Mouse (Mus musculus): ENCODE results near the gene Elmo1. TPM values are rescaled to one million over a fixed set of nuclear protein-coding genes. Genes with fewer than 3 reads are reported as not detected.

The Elmo1 gene
- polyA plus RNA-seq, 1 experiment from 2014 or later, result 37.1 TPM

GRCm38 (mm10) chr13:20454357-20454756 is 364.0 kb downstream of the Elmo1 start:
- H3K9ac ChIP-seq, result no peak overlapping the region
- H3K27ac ChIP-seq, result no peak overlapping the region
- no peak overlapping the region for H3K4me2 ChIP-seq
- WGBS, result 79% methylated on average over 1 of the region's 1 CpGs
- no peaks in the 10 kb centered on the region for H3K9me3 ChIP-seq
- H3K36me3 ChIP-seq, result peaks cover 11% of the 10 kb centered on the region; the same call in 1 of the 2 replicates
- H3K4me1 ChIP-seq, result no peaks in the 10 kb centered on the region
- no peaks in the 10 kb centered on the region for H3K27me3 ChIP-seq
- H3K4me3 ChIP-seq, result no peak overlapping the region
- no peak for ATAC-seq (ENCODE audit: borderline replicate concordance, extremely low read depth, low FRiP score, low TSS enrichment)

GRCm38 (mm10) chr13:20460096-20460495 is 369.7 kb downstream of the Elmo1 start:
- WGBS, result 88% methylated on average over 6 of the region's 6 CpGs
- H3K9ac ChIP-seq, result no peak overlapping the region
- no peaks in the 10 kb centered on the region for H3K27me3 ChIP-seq
- no peak for ATAC-seq (ENCODE audit: borderline replicate concordance, extremely low read depth, low FRiP score, low TSS enrichment)
- no peak overlapping the region for H3K4me2 ChIP-seq
- no peak overlapping the region for H3K4me3 ChIP-seq
- H3K27ac ChIP-seq, result no peak overlapping the region
- H3K36me3 ChIP-seq, result no peaks in the 10 kb centered on the region
- H3K4me1 ChIP-seq, result no peaks in the 10 kb centered on the region
- no peaks in the 10 kb centered on the region for H3K9me3 ChIP-seq

- 87% methylated on average over 3 of the region's 3 CpGs for WGBS
- ATAC-seq (ENCODE audit: borderline replicate concordance, extremely low read depth, low FRiP score, low TSS enrichment), result no peak
- Histone ChIP-seq H3K27me3 (no peaks in the 10 kb centered on the region), H3K36me3 (no peaks in the 10 kb centered on the region), H3K4me1 (no peaks in the 10 kb centered on the region), H3K27ac (no peak overlapping the region), H3K4me3 (no peak overlapping the region), H3K9me3 (no peaks in the 10 kb centered on the region), H3K9ac (no peak overlapping the region), H3K4me2 (no peak overlapping the region)
Observed at GRCm38 (mm10) chr13:20461616-20462015, 371.2 kb downstream of the Elmo1 start.

- no peak overlapping the region for H3K9ac ChIP-seq
- H3K4me1 ChIP-seq, result no peaks in the 10 kb centered on the region
- no peaks in the 10 kb centered on the region for H3K36me3 ChIP-seq
- H3K27ac ChIP-seq, result no peak overlapping the region
- H3K4me2 ChIP-seq, result no peak overlapping the region
- H3K4me3 ChIP-seq, result no peak overlapping the region
- no peaks in the 10 kb centered on the region for H3K27me3 ChIP-seq
- H3K9me3 ChIP-seq, result no peaks in the 10 kb centered on the region
- no peak for ATAC-seq (ENCODE audit: borderline replicate concordance, extremely low read depth, low FRiP score, low TSS enrichment)
Observed at GRCm38 (mm10) chr13:20464161-20464560, 373.8 kb downstream of the Elmo1 start.

GRCm38 (mm10) chr13:20467381-20467780 is 377.0 kb downstream of the Elmo1 start:
- Histone ChIP-seq H3K36me3 (no peaks in the 10 kb centered on the region), H3K9ac (no peak overlapping the region), H3K27ac (no peak overlapping the region), H3K9me3 (no peaks in the 10 kb centered on the region), H3K4me2 (no peak overlapping the region), H3K27me3 (no peaks in the 10 kb centered on the region), H3K4me3 (no peak overlapping the region), H3K4me1 (no peaks in the 10 kb centered on the region)
- 85% methylated on average over 1 of the region's 1 CpGs for WGBS
- ATAC-seq (ENCODE audit: borderline replicate concordance, extremely low read depth, low FRiP score, low TSS enrichment), result no peak

GRCm38 (mm10) chr13:20471732-20472131 is 381.3 kb downstream of the Elmo1 start:
- 12% methylated on average over 6 of the region's 6 CpGs for WGBS
- no peak for ATAC-seq (ENCODE audit: borderline replicate concordance, extremely low read depth, low FRiP score, low TSS enrichment)
- no peak overlapping the region for H3K4me2 ChIP-seq

GRCm38 (mm10) chr13:20472301-20472831 is 382.0 kb downstream of the Elmo1 start:
- no peak overlapping the region for H3K4me3 ChIP-seq
- no peak for ATAC-seq (ENCODE audit: borderline replicate concordance, extremely low read depth, low FRiP score, low TSS enrichment)
- no peaks in the 10 kb centered on the region for H3K4me1 ChIP-seq

More at GRCm38 (mm10) chr13:20471732-20472131, 381.3 kb downstream of the Elmo1 start:
- Histone ChIP-seq H3K9ac (no peak overlapping the region), H3K27ac (no peak overlapping the region), H3K27me3 (no peaks in the 10 kb centered on the region), H3K4me1 (no peaks in the 10 kb centered on the region), H3K9me3 (no peaks in the 10 kb centered on the region), H3K36me3 (no peaks in the 10 kb centered on the region), H3K4me3 (no peak overlapping the region)

GRCm38 (mm10) chr13:20472891-20473539 is 382.6 kb downstream of the Elmo1 start:
- WGBS, result 82% methylated on average over 15 of the region's 15 CpGs
- H3K4me1 ChIP-seq, result no peaks in the 10 kb centered on the region
- H3K27ac ChIP-seq, result no peak overlapping the region
- no peak overlapping the region for H3K4me3 ChIP-seq
- ATAC-seq (ENCODE audit: borderline replicate concordance, extremely low read depth, low FRiP score, low TSS enrichment), result no peak
- H3K4me2 ChIP-seq, result no peak overlapping the region
- H3K36me3 ChIP-seq, result no peaks in the 10 kb centered on the region
- no peaks in the 10 kb centered on the region for H3K9me3 ChIP-seq
- no peaks in the 10 kb centered on the region for H3K27me3 ChIP-seq
- H3K9ac ChIP-seq, result no peak overlapping the region

More at GRCm38 (mm10) chr13:20472301-20472831, 382.0 kb downstream of the Elmo1 start:
- WGBS, result 53% methylated on average over 10 of the region's 10 CpGs
- Histone ChIP-seq H3K27ac (no peak overlapping the region), H3K27me3 (no peaks in the 10 kb centered on the region), H3K9ac (no peak overlapping the region), H3K4me2 (no peak overlapping the region), H3K9me3 (no peaks in the 10 kb centered on the region), H3K36me3 (no peaks in the 10 kb centered on the region)

GRCm38 (mm10) chr13:20473641-20474078 is 383.3 kb downstream of the Elmo1 start:
- H3K27ac ChIP-seq, result no peak overlapping the region
- no peak for ATAC-seq (ENCODE audit: borderline replicate concordance, extremely low read depth, low FRiP score, low TSS enrichment)
- no peak overlapping the region for H3K9ac ChIP-seq

GRCm38 (mm10) chr13:20474600-20474999 is 384.2 kb downstream of the Elmo1 start:
- Histone ChIP-seq H3K36me3 (no peaks in the 10 kb centered on the region), H3K4me3 (no peak overlapping the region), H3K27ac (no peak overlapping the region), H3K4me2 (no peak overlapping the region), H3K9me3 (no peaks in the 10 kb centered on the region), H3K4me1 (no peaks in the 10 kb centered on the region), H3K9ac (no peak overlapping the region), H3K27me3 (no peaks in the 10 kb centered on the region)
- 88% methylated on average over 4 of the region's 4 CpGs for WGBS
- no peak for ATAC-seq (ENCODE audit: borderline replicate concordance, extremely low read depth, low FRiP score, low TSS enrichment)

More at GRCm38 (mm10) chr13:20473641-20474078, 383.3 kb downstream of the Elmo1 start:
- H3K4me2 ChIP-seq, result no peak overlapping the region
- H3K27me3 ChIP-seq, result no peaks in the 10 kb centered on the region
- 82% methylated on average over 7 of the region's 7 CpGs for WGBS
- no peak overlapping the region for H3K4me3 ChIP-seq
- no peaks in the 10 kb centered on the region for H3K4me1 ChIP-seq
- no peaks in the 10 kb centered on the region for H3K36me3 ChIP-seq
- no peaks in the 10 kb centered on the region for H3K9me3 ChIP-seq

- ATAC-seq (ENCODE audit: borderline replicate concordance, extremely low read depth, low FRiP score, low TSS enrichment), result no peak
- no peak overlapping the region for H3K9ac ChIP-seq
- no peaks in the 10 kb centered on the region for H3K9me3 ChIP-seq
- H3K4me3 ChIP-seq, result no peak overlapping the region
- WGBS, result 79% methylated on average over 1 of the region's 1 CpGs
- H3K27ac ChIP-seq, result no peak overlapping the region
- H3K4me1 ChIP-seq, result no peaks in the 10 kb centered on the region
- no peaks in the 10 kb centered on the region for H3K27me3 ChIP-seq
- no peak overlapping the region for H3K4me2 ChIP-seq
- no peaks in the 10 kb centered on the region for H3K36me3 ChIP-seq
Observed at GRCm38 (mm10) chr13:20481805-20482204, 391.4 kb downstream of the Elmo1 start.

GRCm38 (mm10) chr13:20489110-20489509 is 398.7 kb downstream of the Elmo1 start:
- Histone ChIP-seq H3K4me1 (0 out of 2 replicates have a peak, but pooled peaks cover 8% of the 10 kb centered on the region), H3K36me3 (no peaks in the 10 kb centered on the region), H3K9me3 (no peaks in the 10 kb centered on the region), H3K4me3 (no peak overlapping the region), H3K4me2 (no peak overlapping the region), H3K27me3 (no peaks in the 10 kb centered on the region), H3K27ac (no peak overlapping the region), H3K9ac (no peak overlapping the region)
- ATAC-seq (ENCODE audit: borderline replicate concordance, extremely low read depth, low FRiP score, low TSS enrichment), result no peak
- WGBS, result 71% methylated on average over 3 of the region's 3 CpGs
